Mouse (Mus musculus) midbrain, embryonic 15.5 days (tissue): ENCODE data around the gene Baz1a. TPM values are rescaled to one million over a fixed set of nuclear protein-coding genes. Genes with fewer than 3 reads are reported as not detected.

Experiments
- ATAC-seq: fragments of 200-750 bp; cut with Nextera tagmentation; replicated peaks from 2 replicates; pipeline ENCODE4 v1.8.0; 2017; ENCODE audit warnings: moderate TSS enrichment
- H3K27ac ChIP-seq: fragments of 300-500 bp; sonication (generic); 2 replicates; pipeline ENCODE4 v1.5.1; 2015; ENCODE audit warnings: mild to moderate bottlenecking, inconsistent platforms
- H3K27me3 ChIP-seq: fragments of 300-500 bp; sonication (generic); replicated peaks from 2 replicates; pipeline ENCODE4 v1.6.1; 2015; ENCODE audit warnings: inconsistent platforms
- H3K36me3 ChIP-seq: fragments of 300-500 bp; sonication (generic); replicated peaks from 2 replicates; pipeline ENCODE4 v1.6.1; 2015; ENCODE audit warnings: inconsistent platforms
- H3K4me1 ChIP-seq: fragments of 300-500 bp; sonication (generic); 2 replicates; pipeline ENCODE4 v1.6.1; 2015; ENCODE audit warnings: inconsistent platforms
- H3K4me2 ChIP-seq: fragments of 300-500 bp; sonication (generic); 2 replicates; pipeline ENCODE4 v1.6.1; 2015; ENCODE audit warnings: inconsistent platforms, mild to moderate bottlenecking, moderate library complexity
- H3K4me3 ChIP-seq: fragments of 300-500 bp; sonication (generic); 2 replicates; pipeline ENCODE4 v1.5.1; 2015; ENCODE audit warnings: mild to moderate bottlenecking, inconsistent platforms
- H3K9ac ChIP-seq: fragments of 300-500 bp; sonication (generic); 2 replicates; pipeline ENCODE4 v1.6.1; 2015; ENCODE audit warnings: mild to moderate bottlenecking, inconsistent platforms
- H3K9me3 ChIP-seq: fragments of 300-500 bp; sonication (generic); 2 replicates; pipeline ENCODE4 v1.6.1; 2016; ENCODE audit warnings: inconsistent platforms
- WGBS: fragments of 180-500 bp; shearing (Covaris S2); methylation state at CpG from one replicate; pipeline ENCODE4 v1.1.7; 2015; ENCODE audit warnings: mixed read lengths; 5-methylcytosine and 5-hydroxymethylcytosine counted together
- polyA plus RNA-seq: library from polyadenylated mRNA; unstranded; fragments of >200 nt; fragmentation: Nextera tagmentation; extraction: Ambion mirVana; gene quantifications from 2 replicates; pipeline ENCODE4 v1.2.1, GENCODE M21; 2015

Baz1a gene
- polyA plus RNA-seq, 1 experiment from 2014 or later: 6.6 TPM

GRCm38 (mm10) chr12:54985257-54986051, 28.7 kb downstream of the Baz1a start:
- H3K9me3 ChIP-seq: no peaks in the 10 kb centered on the region
- under 1% methylated on average over 102 of the region's 117 CpGs for WGBS

GRCm38 (mm10) chr12:54984701-54985256, 29.4 kb downstream of the Baz1a start:
- peak; percentile 78 for ATAC-seq
- H3K27me3 ChIP-seq: no peaks in the 10 kb centered on the region
- H3K4me2 ChIP-seq: peak overlapping the region; percentile 98
- peak overlapping the region; percentile 79 for H3K27ac ChIP-seq
- peak overlapping the region; percentile 71 for H3K9ac ChIP-seq
- no peaks in the 10 kb centered on the region for H3K36me3 ChIP-seq
- no peaks in the 10 kb centered on the region for H3K9me3 ChIP-seq
- peak overlapping the region; percentile 95 for H3K4me3 ChIP-seq
- H3K4me1 ChIP-seq: peaks cover 13% of the 10 kb centered on the region
- WGBS: under 1% methylated on average over 42 of the region's 42 CpGs

More at GRCm38 (mm10) chr12:54985257-54986051, 28.7 kb downstream of the Baz1a start:
- H3K36me3 ChIP-seq: no peaks in the 10 kb centered on the region
- H3K4me1 ChIP-seq: peaks cover 13% of the 10 kb centered on the region
- H3K4me2 ChIP-seq: peak overlapping the region; percentile 98
- H3K27me3 ChIP-seq: no peaks in the 10 kb centered on the region
- H3K9ac ChIP-seq: peak overlapping the region; percentile 71
- ATAC-seq: peak; percentile 71
- peak overlapping the region; percentile 79 for H3K27ac ChIP-seq
- peak overlapping the region; percentile 95 for H3K4me3 ChIP-seq

- Histone ChIP-seq H3K4me1 (peaks cover 13% of the 10 kb centered on the region), H3K27me3 (no peaks in the 10 kb centered on the region), H3K9ac (no peak overlapping the region), H3K27ac (no peak overlapping the region), H3K9me3 (no peaks in the 10 kb centered on the region), H3K4me3 (no peak overlapping the region), H3K36me3 (no peaks in the 10 kb centered on the region), H3K4me2 (no peak overlapping the region)
- 71% methylated on average over 7 of the region's 7 CpGs for WGBS
- ATAC-seq: no peak
Measured at GRCm38 (mm10) chr12:54982935-54983715, 31.0 kb downstream of the Baz1a start.

- no peak for ATAC-seq
- Histone ChIP-seq H3K4me3 (no peak overlapping the region), H3K27ac (no peak overlapping the region), H3K9ac (no peak overlapping the region), H3K36me3 (no peaks in the 10 kb centered on the region), H3K9me3 (no peaks in the 10 kb centered on the region), H3K4me2 (no peak overlapping the region), H3K27me3 (no peaks in the 10 kb centered on the region), H3K4me1 (peaks cover 13% of the 10 kb centered on the region)
- WGBS: 64% methylated on average over 6 of the region's 6 CpGs
Measured at GRCm38 (mm10) chr12:54981962-54982361, 32.2 kb downstream of the Baz1a start.

GRCm38 (mm10) chr12:54980939-54981338, 33.2 kb downstream of the Baz1a start:
- H3K4me1 ChIP-seq: peaks cover 10% of the 10 kb centered on the region
- WGBS: 79% methylated on average over 5 of the region's 5 CpGs
- no peak overlapping the region for H3K4me3 ChIP-seq
- no peak for ATAC-seq
- H3K4me2 ChIP-seq: no peak overlapping the region
- H3K27me3 ChIP-seq: no peaks in the 10 kb centered on the region
- no peak overlapping the region for H3K9ac ChIP-seq
- no peaks in the 10 kb centered on the region for H3K9me3 ChIP-seq
- no peak overlapping the region for H3K27ac ChIP-seq
- no peaks in the 10 kb centered on the region for H3K36me3 ChIP-seq

GRCm38 (mm10) chr12:54980532-54980931, 33.6 kb downstream of the Baz1a start:
- no peaks in the 10 kb centered on the region for H3K36me3 ChIP-seq
- H3K9me3 ChIP-seq: no peaks in the 10 kb centered on the region
- no peak for ATAC-seq
- peaks cover 10% of the 10 kb centered on the region for H3K4me1 ChIP-seq
- no peak overlapping the region for H3K9ac ChIP-seq
- no peak overlapping the region for H3K4me2 ChIP-seq
- no peak overlapping the region for H3K4me3 ChIP-seq
- H3K27ac ChIP-seq: no peak overlapping the region
- 89% methylated on average over 6 of the region's 6 CpGs for WGBS
- H3K27me3 ChIP-seq: no peaks in the 10 kb centered on the region

GRCm38 (mm10) chr12:54969033-54969432, 45.1 kb downstream of the Baz1a start:
- H3K9ac ChIP-seq: no peak overlapping the region
- WGBS: 82% methylated on average over 3 of the region's 3 CpGs
- no peak overlapping the region for H3K4me2 ChIP-seq
- no peaks in the 10 kb centered on the region for H3K27me3 ChIP-seq
- no peaks in the 10 kb centered on the region for H3K4me1 ChIP-seq
- H3K36me3 ChIP-seq: no peaks in the 10 kb centered on the region
- H3K4me3 ChIP-seq: no peak overlapping the region
- H3K9me3 ChIP-seq: no peaks in the 10 kb centered on the region
- H3K27ac ChIP-seq: no peak overlapping the region
- ATAC-seq: no peak

GRCm38 (mm10) chr12:54965532-54966160, 48.5 kb downstream of the Baz1a start:
- H3K9ac ChIP-seq: no peak overlapping the region
- no peak for ATAC-seq
- no peaks in the 10 kb centered on the region for H3K27me3 ChIP-seq
- 96% methylated on average over 4 of the region's 4 CpGs for WGBS
- no peak overlapping the region for H3K27ac ChIP-seq
- H3K4me1 ChIP-seq: no peaks in the 10 kb centered on the region
- H3K4me3 ChIP-seq: no peak overlapping the region
- no peaks in the 10 kb centered on the region for H3K36me3 ChIP-seq
- H3K4me2 ChIP-seq: no peak overlapping the region
- H3K9me3 ChIP-seq: no peaks in the 10 kb centered on the region

- Histone ChIP-seq H3K27me3 (no peaks in the 10 kb centered on the region), H3K9me3 (no peaks in the 10 kb centered on the region), H3K4me2 (no peak overlapping the region), H3K36me3 (no peaks in the 10 kb centered on the region), H3K4me3 (no peak overlapping the region), H3K27ac (no peak overlapping the region), H3K9ac (no peak overlapping the region), H3K4me1 (no peaks in the 10 kb centered on the region)
- WGBS: 73% methylated on average over 2 of the region's 2 CpGs
- ATAC-seq: no peak
Measured at GRCm38 (mm10) chr12:54959569-54959968, 54.6 kb downstream of the Baz1a start.

- H3K4me3 ChIP-seq: no peak overlapping the region
- no peak overlapping the region for H3K4me2 ChIP-seq
- 95% methylated on average over 2 of the region's 2 CpGs for WGBS
- no peaks in the 10 kb centered on the region for H3K9me3 ChIP-seq
- no peak overlapping the region for H3K27ac ChIP-seq
- no peaks in the 10 kb centered on the region for H3K36me3 ChIP-seq
- H3K9ac ChIP-seq: no peak overlapping the region
- no peaks in the 10 kb centered on the region for H3K27me3 ChIP-seq
- H3K4me1 ChIP-seq: no peaks in the 10 kb centered on the region
- ATAC-seq: no peak
Measured at GRCm38 (mm10) chr12:54956974-54957373, 57.2 kb downstream of the Baz1a start.

- Histone ChIP-seq H3K4me1 (no peaks in the 10 kb centered on the region), H3K4me2 (no peak overlapping the region), H3K9me3 (no peaks in the 10 kb centered on the region), H3K27me3 (no peaks in the 10 kb centered on the region), H3K36me3 (no peaks in the 10 kb centered on the region), H3K27ac (no peak overlapping the region), H3K4me3 (no peak overlapping the region), H3K9ac (no peak overlapping the region)
- no peak for ATAC-seq
- WGBS: 90% methylated on average over 4 of the region's 4 CpGs
Measured at GRCm38 (mm10) chr12:54956457-54956856, 57.7 kb downstream of the Baz1a start.

GRCm38 (mm10) chr12:54946116-54946515, 68.0 kb downstream of the Baz1a start:
- Histone ChIP-seq H3K27ac (no peak overlapping the region), H3K27me3 (no peaks in the 10 kb centered on the region), H3K4me3 (no peak overlapping the region), H3K9me3 (no peaks in the 10 kb centered on the region), H3K9ac (no peak overlapping the region), H3K4me1 (no peaks in the 10 kb centered on the region), H3K36me3 (no peaks in the 10 kb centered on the region), H3K4me2 (no peak overlapping the region)
- WGBS: 86% methylated on average over 6 of the region's 6 CpGs
- no peak for ATAC-seq
